Mouse (Mus musculus) ES-Bruce4 (cell line): ENCODE data around the gene Maml3. TPM values are rescaled to one million over a fixed set of nuclear protein-coding genes. Genes with fewer than 3 reads are reported as not detected.

Experiments used
- H3K27ac ChIP-seq: 2 replicates; pipeline ENCODE4 v1.5.1; 2012; ENCODE audit warnings: low read length, inconsistent platforms; ENCODE audit not compliant: insufficient read depth
- H3K27me3 ChIP-seq: 2 replicates; pipeline ENCODE4 v1.6.1; 2012; ENCODE audit warnings: mild to moderate bottlenecking, low read length, inconsistent platforms; ENCODE audit not compliant: control insufficient read depth, poor library complexity, insufficient read depth, severe bottlenecking
- H3K36me3 ChIP-seq: 2 replicates; pipeline ENCODE4 v1.6.1; 2012; ENCODE audit warnings: inconsistent platforms, mild to moderate bottlenecking, low read length, moderate library complexity; ENCODE audit not compliant: control insufficient read depth, poor library complexity, insufficient read depth, severe bottlenecking
- H3K4me1 ChIP-seq: one replicate; pipeline ENCODE4 v1.8.1; 2011; ENCODE audit warnings: low read length; ENCODE audit not compliant: control insufficient read depth, insufficient read depth
- H3K4me3 ChIP-seq: 2 replicates; pipeline ENCODE4 v1.5.1; 2011; ENCODE audit warnings: low read depth, mild to moderate bottlenecking, low read length
- H3K9ac ChIP-seq: 2 replicates; pipeline ENCODE4 v1.6.1; 2012; ENCODE audit warnings: low read depth, mild to moderate bottlenecking, inconsistent platforms; ENCODE audit not compliant: poor library complexity, severe bottlenecking
- H3K9me3 ChIP-seq: replicated peaks from 2 replicates; pipeline ENCODE4 v1.6.1; 2012; ENCODE audit warnings: mild to moderate bottlenecking, low read length, inconsistent platforms; ENCODE audit not compliant: control insufficient read depth, poor library complexity, insufficient read depth, severe bottlenecking
- CTCF ChIP-seq: IDR thresholded peaks from one replicate; pipeline ENCODE4 v1.8.1; 2011; ENCODE audit warnings: low read depth, low read length
- EP300 ChIP-seq: IDR thresholded peaks from 2 replicates; pipeline ENCODE4 v1.6.1; 2011; ENCODE audit warnings: low read depth, low read length; ENCODE audit not compliant: insufficient read depth
- POLR2A ChIP-seq: IDR thresholded peaks from one replicate; pipeline ENCODE4 v1.8.1; 2011; ENCODE audit warnings: low read length; ENCODE audit not compliant: insufficient read depth
- polyA plus RNA-seq: library from polyadenylated mRNA; stranded (reverse); fragments of >200 nt; gene quantifications from 2 replicates; pipeline ENCODE4 v1.2.4, GENCODE M21; 2011; ENCODE audit warnings: low read depth; ENCODE audit not compliant: missing spikeins, insufficient read depth, insufficient read length

Gene Maml3
- polyA plus RNA-seq, 1 experiment = 5.7 TPM

DNA sequence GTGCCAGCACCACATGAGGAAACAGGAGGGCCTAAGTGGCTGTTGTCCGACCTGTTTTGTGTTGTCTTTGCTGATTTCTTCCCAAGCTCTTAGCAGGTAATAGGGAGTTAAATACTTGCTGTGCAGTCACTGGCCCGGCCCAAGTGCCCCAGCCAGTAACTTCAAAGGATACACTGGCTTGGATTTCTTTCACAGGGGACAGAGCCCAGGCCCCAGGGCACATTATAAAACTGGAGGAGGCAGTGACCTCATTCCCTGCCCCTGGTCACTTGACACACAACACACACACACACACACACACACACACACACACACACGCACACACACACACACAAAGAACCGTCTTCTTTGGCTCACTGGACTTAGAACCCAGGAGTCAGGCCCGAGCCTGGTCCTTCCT is 67.6 kb downstream of the Maml3 start:
- no peak overlapping the region for H3K9ac ChIP-seq
- no peak overlapping the region for H3K4me3 ChIP-seq
- no peak overlapping the region for H3K27ac ChIP-seq
- TF ChIP-seq CTCF (no peak), POLR2A (no peak), EP300 (no peak)
- H3K27me3 ChIP-seq = no peaks in the 10 kb centered on the region
- H3K36me3 ChIP-seq = no peaks in the 10 kb centered on the region
- no peaks in the 10 kb centered on the region for H3K9me3 ChIP-seq
- H3K4me1 ChIP-seq = peaks cover 2% of the 10 kb centered on the region

DNA sequence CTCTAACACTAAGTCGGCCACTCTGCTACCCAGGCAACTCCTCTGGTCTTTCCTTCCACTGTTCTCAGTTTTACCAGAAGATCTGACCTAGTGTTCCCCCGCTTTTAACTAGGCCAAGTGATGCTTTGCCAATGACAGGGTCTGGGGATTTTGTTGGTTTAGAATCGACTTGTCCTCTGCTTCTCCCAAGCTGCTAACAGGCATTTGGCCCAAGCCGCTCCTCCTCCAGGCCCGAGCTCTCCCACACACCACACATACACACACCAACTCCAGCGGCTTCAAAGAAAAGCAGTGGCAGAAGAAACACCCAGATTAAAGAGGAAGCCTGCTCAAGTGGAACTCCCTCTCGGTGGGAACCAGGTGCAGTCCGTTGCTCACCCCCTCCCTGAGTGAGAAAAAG is 69.5 kb downstream of the Maml3 start:
- Histone ChIP-seq H3K27me3 (no peaks in the 10 kb centered on the region), H3K4me1 (peaks cover 2% of the 10 kb centered on the region), H3K9ac (no peak overlapping the region), H3K27ac (no peak overlapping the region), H3K9me3 (no peaks in the 10 kb centered on the region), H3K36me3 (no peaks in the 10 kb centered on the region), H3K4me3 (no peak overlapping the region)
- TF ChIP-seq POLR2A (no peak), EP300 (no peak), CTCF (no peak)

DNA sequence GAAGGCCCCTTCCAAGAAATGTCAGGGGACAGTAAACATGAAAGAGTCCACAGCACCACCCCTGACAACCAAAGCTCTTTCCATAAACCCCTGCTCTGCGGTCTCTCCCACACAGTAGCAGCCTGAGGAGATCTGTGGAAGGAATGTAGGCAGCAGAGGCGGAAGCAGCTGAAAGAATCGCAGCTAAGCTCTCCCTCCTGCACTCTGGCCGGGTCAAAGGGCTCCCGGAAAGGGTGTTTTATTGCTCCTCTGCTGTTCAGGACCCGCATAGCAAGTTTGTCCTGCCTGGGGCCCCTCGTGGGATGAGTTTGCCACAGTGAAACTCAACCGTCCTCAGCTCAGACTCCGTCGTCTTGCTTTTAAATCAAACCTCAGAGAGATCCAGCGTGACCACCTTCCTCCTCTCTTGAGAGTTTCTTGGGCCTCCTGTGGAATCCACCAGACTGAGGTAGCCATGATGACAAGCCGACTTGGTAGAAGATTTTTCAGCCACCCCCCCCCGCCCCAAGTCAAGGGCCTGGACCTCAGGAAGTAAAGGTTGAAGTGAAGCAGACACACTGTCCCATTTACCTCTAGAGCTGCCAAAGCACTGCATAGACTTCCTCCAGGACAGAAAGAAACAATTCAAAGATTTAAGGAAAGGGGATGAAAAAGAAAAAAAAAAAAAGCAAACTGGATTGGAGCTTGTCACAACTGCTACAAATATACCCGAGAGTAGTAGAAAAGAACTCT is 70.9 kb downstream of the Maml3 start:
- no peaks in the 10 kb centered on the region for H3K36me3 ChIP-seq
- no peak overlapping the region for H3K27ac ChIP-seq
- no peaks in the 10 kb centered on the region for H3K27me3 ChIP-seq
- no peaks in the 10 kb centered on the region for H3K9me3 ChIP-seq
- no peak overlapping the region for H3K9ac ChIP-seq
- H3K4me1 ChIP-seq = peaks cover 2% of the 10 kb centered on the region
- no peak for TF ChIP-seq EP300
- no peak for TF ChIP-seq POLR2A
- TF ChIP-seq CTCF = no peak
- no peak overlapping the region for H3K4me3 ChIP-seq

DNA sequence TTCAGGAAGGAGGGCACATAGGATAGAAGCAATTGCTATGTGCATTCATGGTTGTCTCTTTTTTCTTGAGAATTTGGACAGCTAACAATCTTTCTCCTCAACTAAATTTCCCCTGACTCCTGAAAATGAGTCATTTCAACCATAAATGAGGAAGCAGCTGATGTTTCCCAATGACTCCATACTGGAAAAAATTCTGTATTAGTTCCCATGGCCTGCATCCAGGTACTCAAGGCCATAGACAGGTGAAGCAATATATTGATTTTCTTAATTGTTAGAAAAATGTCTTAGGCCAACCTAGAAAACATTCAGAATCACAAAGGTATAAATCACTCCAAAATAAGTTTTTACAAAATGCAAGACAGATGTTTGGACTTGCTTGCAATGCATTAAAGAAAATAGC is 73.5 kb downstream of the Maml3 start:
- peaks cover 2% of the 10 kb centered on the region for H3K4me1 ChIP-seq

DNA sequence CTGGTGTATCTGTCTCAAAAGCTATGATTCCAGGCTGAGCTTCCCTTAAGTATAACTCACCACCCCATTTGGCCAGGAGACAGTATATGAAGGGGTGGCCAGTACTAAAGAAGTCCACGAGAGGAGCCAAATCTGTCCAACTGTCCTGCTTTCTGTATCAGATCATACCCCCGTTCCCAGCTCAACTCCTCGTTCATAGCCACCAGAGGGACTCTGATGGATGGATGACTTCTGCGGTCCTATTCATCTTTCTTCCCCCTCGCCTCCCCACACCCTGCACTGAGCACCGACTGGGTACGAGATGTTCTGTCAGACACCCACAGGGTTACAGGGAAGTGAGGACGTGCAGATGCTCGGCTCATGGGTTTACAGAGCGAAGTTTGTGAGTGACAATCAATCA is 74.8 kb downstream of the Maml3 start:
- Histone ChIP-seq H3K4me3 (no peak overlapping the region), H3K27me3 (no peaks in the 10 kb centered on the region), H3K9me3 (no peaks in the 10 kb centered on the region), H3K27ac (no peak overlapping the region), H3K9ac (no peak overlapping the region), H3K36me3 (no peaks in the 10 kb centered on the region), H3K4me1 (peaks cover under 1% of the 10 kb centered on the region)
- no peak for TF ChIP-seq POLR2A
- TF ChIP-seq EP300 = no peak

More for the DNA sequence above, 73.5 kb downstream of the Maml3 start:
- Histone ChIP-seq H3K9ac (no peak overlapping the region), H3K9me3 (no peaks in the 10 kb centered on the region), H3K27me3 (no peaks in the 10 kb centered on the region), H3K27ac (no peak overlapping the region), H3K36me3 (no peaks in the 10 kb centered on the region), H3K4me3 (no peak overlapping the region)
- no peak for TF ChIP-seq CTCF
- TF ChIP-seq POLR2A = no peak
- no peak for TF ChIP-seq EP300

DNA sequence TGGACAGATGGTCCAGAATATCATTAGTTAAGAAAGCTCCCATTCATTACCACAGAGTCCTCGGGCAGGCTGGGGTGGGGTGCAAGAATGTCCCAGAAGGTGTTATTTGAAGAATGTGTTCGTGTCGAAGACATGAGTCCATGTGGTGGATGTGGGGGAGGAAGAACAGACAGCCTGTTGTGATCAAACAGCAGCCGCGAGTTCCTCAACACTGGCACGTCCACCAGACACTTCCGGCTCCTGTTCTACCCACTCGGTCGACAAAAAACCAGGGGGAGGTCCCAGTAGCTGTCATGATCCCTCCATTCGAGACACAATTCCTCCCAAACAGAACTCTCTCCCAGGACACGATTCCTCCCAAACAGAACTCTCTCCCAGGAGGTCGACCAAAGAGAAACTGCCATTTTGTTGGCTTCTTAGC is 75.2 kb downstream of the Maml3 start:
- H3K27me3 ChIP-seq = no peaks in the 10 kb centered on the region
- no peaks in the 10 kb centered on the region for H3K4me1 ChIP-seq
- no peak overlapping the region for H3K4me3 ChIP-seq
- no peaks in the 10 kb centered on the region for H3K36me3 ChIP-seq
- TF ChIP-seq POLR2A (no peak), CTCF (no peak), EP300 (no peak)
- H3K9ac ChIP-seq = no peak overlapping the region
- H3K27ac ChIP-seq = no peak overlapping the region
- no peaks in the 10 kb centered on the region for H3K9me3 ChIP-seq
